18 mouse cellular contexts compared by ENCODE assay signal in the genomic region with DNA sequence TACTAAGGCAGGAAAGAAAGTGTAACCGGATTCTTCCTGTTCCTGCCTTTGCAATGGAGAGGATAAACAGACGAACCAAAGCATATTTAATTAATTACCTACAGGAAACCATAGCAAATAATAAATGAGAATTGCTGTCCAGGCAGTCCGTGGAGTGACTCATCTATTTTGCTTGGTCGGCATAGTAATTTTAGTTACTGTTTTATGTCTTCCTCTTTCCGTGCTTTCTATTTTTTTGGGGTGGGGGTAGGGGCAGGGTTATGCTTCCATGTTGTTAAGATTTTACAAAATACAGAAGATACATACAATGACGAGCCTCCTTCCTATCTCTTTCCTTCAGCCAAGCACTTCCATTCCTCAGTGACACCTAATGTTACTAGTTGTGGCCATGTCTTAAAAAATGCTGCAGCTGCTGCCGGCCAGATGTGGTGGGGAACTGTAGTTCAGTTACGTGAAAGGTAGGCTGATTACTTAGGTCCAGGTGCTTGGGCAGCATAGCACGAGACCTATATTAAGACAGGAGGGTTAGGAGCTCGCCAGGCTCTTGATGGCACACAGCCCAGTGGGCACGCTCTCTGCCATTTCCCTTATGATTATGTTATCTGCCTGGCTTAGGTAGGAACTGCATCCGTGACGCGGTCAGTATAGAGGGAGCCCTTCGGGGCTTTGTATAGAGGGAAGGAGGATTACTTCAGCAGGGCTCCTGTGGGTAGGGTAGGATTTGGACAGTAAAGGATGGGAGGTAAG. TPM values are rescaled to one million over a fixed set of nuclear protein-coding genes. Genes with fewer than 3 reads are reported as not detected.
DNase-seq lines count a peak whose midpoint lies in the region; ATAC-seq and TF ChIP-seq lines count a peak whose summit lies in the region.
"Had no signal": no experiment of that assay in that cellular context is flagged by ENCODE, and none has a peak within 500 bp of the region (broad histone marks: within the 10 kb centered on the region; RNA-seq: fewer than 3 reads in every experiment).

No protein-coding gene starts in this region.

- H3K36me3 ChIP-seq in intestine, embryonic 14.5 days (ENCODE audit: control insufficient read depth, insufficient read depth, low read length) = no peaks in the 10 kb centered on the region
- no peaks in the 10 kb centered on the region for H3K36me3 ChIP-seq in intestine, postnatal 0 days (ENCODE audit: control insufficient read depth, insufficient read depth)
- H3K36me3 ChIP-seq in hindbrain, embryonic 10.5 days = peaks cover 30% of the 10 kb centered on the region
- H3K36me3 ChIP-seq: heart, embryonic 15.5 days had no signal

- H3K4me3 ChIP-seq in intestine, embryonic 14.5 days (ENCODE audit: low read depth, low read length) = no peak overlapping the region
- H3K4me3 ChIP-seq in intestine, postnatal 0 days (ENCODE audit: low read depth, low read length) = no peak overlapping the region
- no peak overlapping the region for H3K4me3 ChIP-seq in hindbrain, embryonic 10.5 days
- H3K4me3 ChIP-seq: forebrain, embryonic 12.5 days; heart, embryonic 15.5 days; limb, embryonic 13.5 days; midbrain, embryonic 10.5 days; myocyte had no signal

- H3K4me1 ChIP-seq in intestine, embryonic 14.5 days (replicated peaks; ENCODE audit: control insufficient read depth, insufficient read depth, low read length) = peaks cover 3% of the 10 kb centered on the region; the same call in 1 of the 2 replicates
- H3K4me1 ChIP-seq in intestine, postnatal 0 days (replicated peaks; ENCODE audit: control insufficient read depth, insufficient read depth, low read length) = no peaks in the 10 kb centered on the region
- H3K4me1 ChIP-seq in hindbrain, embryonic 10.5 days (replicated peaks) = no peaks in the 10 kb centered on the region; the same call in 1 of the 2 replicates
- H3K4me1 ChIP-seq: forebrain, embryonic 12.5 days; heart, embryonic 15.5 days had no signal

- peak; percentile 33; the same call in 1 of the 2 replicates for ATAC-seq in intestine, embryonic 14.5 days (replicated peaks; ENCODE audit: low FRiP score, low TSS enrichment, low read depth)
- no peak for ATAC-seq in intestine, postnatal 0 days
- ATAC-seq in granulocyte monocyte progenitor cell, adult 5-6 weeks (replicated peaks; ENCODE audit: poor library complexity, severe bottlenecking) = peak; percentile 82
- ATAC-seq: inflammation-experienced regulatory T-cells, adult 6 months had no signal

- TF ChIP-seq CTCF in intestine, postnatal 0 days (IDR thresholded peaks at IDR 0.05; ENCODE audit: low read depth) = no peak

- H3K4me2 ChIP-seq in intestine, embryonic 14.5 days (ENCODE audit: low read length) = peak overlapping the region; percentile 15; the same call in 1 of the 2 replicates
- H3K4me2 ChIP-seq in intestine, postnatal 0 days (replicated peaks; ENCODE audit: low read depth) = no peak overlapping the region
- H3K4me2 ChIP-seq: forebrain, embryonic 12.5 days; heart, embryonic 15.5 days; limb, embryonic 13.5 days had no signal

- no peaks in the 10 kb centered on the region for H3K27me3 ChIP-seq in intestine, embryonic 14.5 days (replicated peaks; ENCODE audit: control insufficient read depth, insufficient read depth, low read length)
- no peaks in the 10 kb centered on the region for H3K27me3 ChIP-seq in intestine, postnatal 0 days (replicated peaks; ENCODE audit: control insufficient read depth, insufficient read depth, low read length)
- no peaks in the 10 kb centered on the region for H3K27me3 ChIP-seq in hindbrain, embryonic 10.5 days (ENCODE audit: insufficient read depth, poor library complexity, severe bottlenecking)
- H3K27me3 ChIP-seq: forebrain, embryonic 12.5 days; heart, embryonic 15.5 days; limb, embryonic 13.5 days had no signal

- DNase-seq in intestine, embryonic 14.5 days (ENCODE audit: low spot score) = no peak
- peak; percentile 56 for DNase-seq in 3T3-L1 (ENCODE audit: low read depth, low spot score)
- DNase-seq in MN1 (ENCODE audit: low spot score) = peak; percentile 74
- DNase-seq in right cerebral cortex, adult 2 months (ENCODE audit: low spot score in 2 of 2) = no peak
- no peak for DNase-seq in hindbrain, embryonic 10.5 days (ENCODE audit: low spot score)
- DNase-seq in adrenal gland, postnatal 25 days = no peak
- DNase-seq: adrenal gland, adult 2 months; gastrocnemius, postnatal 25 days; right cerebral cortex, postnatal 25 days; thymus, postnatal 14 days had no signal

- H3K9me3 ChIP-seq in intestine, embryonic 14.5 days (ENCODE audit: control insufficient read depth, low read length) = no peaks in the 10 kb centered on the region
- no peaks in the 10 kb centered on the region for H3K9me3 ChIP-seq in intestine, postnatal 0 days (ENCODE audit: control insufficient read depth)
- H3K9me3 ChIP-seq in hindbrain, embryonic 10.5 days = no peaks in the 10 kb centered on the region
- H3K9me3 ChIP-seq: forebrain, embryonic 12.5 days; heart, embryonic 15.5 days; limb, embryonic 13.5 days; midbrain, embryonic 10.5 days had no signal

- no peak overlapping the region for H3K9ac ChIP-seq in intestine, embryonic 14.5 days (ENCODE audit: low read length)
- H3K9ac ChIP-seq in intestine, postnatal 0 days (ENCODE audit: low read depth, low read length) = no peak overlapping the region
- H3K9ac ChIP-seq: forebrain, embryonic 12.5 days; heart, embryonic 15.5 days; limb, embryonic 13.5 days had no signal

- WGBS in intestine, embryonic 14.5 days = 71% methylated on average over 15 of the region's 15 CpGs
- 73% methylated on average over 15 of the region's 15 CpGs for WGBS in intestine, postnatal 0 days
- 92% methylated on average over 15 of the region's 15 CpGs for WGBS in hindbrain, embryonic 10.5 days

- no peak overlapping the region for H3K27ac ChIP-seq in intestine, embryonic 14.5 days (ENCODE audit: low read depth)
- no peak overlapping the region for H3K27ac ChIP-seq in intestine, postnatal 0 days (ENCODE audit: low read depth, low read length)
- H3K27ac ChIP-seq in hindbrain, embryonic 10.5 days = no peak overlapping the region
- H3K27ac ChIP-seq: forebrain, embryonic 12.5 days; heart, embryonic 15.5 days; limb, embryonic 13.5 days; midbrain, embryonic 10.5 days had no signal

RNA-seq across cellular contexts. Expression of gene Depdc1b, which starts 19.3 kb away (rescaled TPM):
- 7.3 and 8.3 TPM in 2 replicates for polyA plus RNA-seq in intestine, embryonic 14.5 days (2014; fragmentation: Nextera tagmentation; extraction: Ambion mirVana)
- 1.3 and 1.6 TPM in 2 replicates for polyA plus RNA-seq in intestine, postnatal 0 days (2015; fragmentation: Nextera tagmentation; extraction: Ambion mirVana)
- total RNA-seq in granulocyte monocyte progenitor cell, adult 5-6 weeks (2014; fragmentation: Nextera tagmentation) = 8.9 and 16.0 TPM in 2 replicates
- 29.1 and 29.3 TPM in 2 replicates for total RNA-seq in granulocyte monocyte progenitor cell, adult 5-6 weeks (2017)
- polyA plus RNA-seq in hindbrain, embryonic 10.5 days (2016; fragmentation: Nextera tagmentation; extraction: Ambion mirVana) = 13.6 and 17.8 TPM in 2 replicates
- total RNA-seq in adrenal gland, postnatal 25 days (2021) = 1.2 and 2.2 TPM in 2 replicates

Comparison
In these comparisons a context has a peak if more than half of its experiments do, and no peak if none do; other contexts are left out.
1. DNase-seq: peak in 3T3-L1 (single experiment) and MN1 (single experiment); none in intestine, embryonic 14.5 days (single experiment), right cerebral cortex, adult 2 months (0 of 2), hindbrain, embryonic 10.5 days (single experiment) and adrenal gland, postnatal 25 days (single experiment).